Mouse (Mus musculus) myocyte (in vitro differentiated cells): ENCODE data around the gene Hhipl1. TPM values are rescaled to one million over a fixed set of nuclear protein-coding genes. Genes with fewer than 3 reads are reported as not detected.
A peak's percentile ranks its signal among the peaks of the same experiment; 100 is the strongest.

Source experiments
- H3K27me3 ChIP-seq: one replicate; pipeline ENCODE4 v1.6.1; 2011; ENCODE audit not compliant: control insufficient read depth, insufficient read depth, insufficient read length
- H3K36me3 ChIP-seq: one replicate; pipeline ENCODE4 v1.6.1; 2011; ENCODE audit not compliant: control insufficient read depth, insufficient read depth
- H3K4me2 ChIP-seq: one replicate; pipeline ENCODE4 v1.6.1; 2011; ENCODE audit warnings: low read depth, control low read depth
- H3K4me3 ChIP-seq: one replicate; pipeline ENCODE4 v1.5.1; 2011; ENCODE audit warnings: mild to moderate bottlenecking, control low read depth, moderate library complexity
- H3K79me2 ChIP-seq: one replicate; pipeline ENCODE4 v1.6.1; 2011; ENCODE audit not compliant: control insufficient read depth, insufficient read depth
- H3ac ChIP-seq: one replicate; pipeline ENCODE4 v1.6.1; 2011; ENCODE audit not compliant: control insufficient read depth, insufficient read length
- CEBPB ChIP-seq: IDR thresholded peaks from 2 replicates; pipeline ENCODE4 v1.6.1; 2011; ENCODE audit warnings: mild to moderate bottlenecking, moderate library complexity; ENCODE audit not compliant: poor library complexity, insufficient read depth, severe bottlenecking
- E2F4 ChIP-seq: IDR thresholded peaks from one replicate; pipeline ENCODE4 v1.6.1; 2011; ENCODE audit warnings: mild to moderate bottlenecking, control low read depth, moderate library complexity; ENCODE audit not compliant: insufficient read depth
- MAX ChIP-seq: IDR thresholded peaks from one replicate; pipeline ENCODE4 v1.6.1; 2011; ENCODE audit warnings: low read depth, mild to moderate bottlenecking, control low read depth
- MYOD1 ChIP-seq, 3 experiments: IDR thresholded peaks; one replicate each; pipeline ENCODE4 v1.6.1; 2011; ENCODE audit warnings: control low read depth in 2 of 3, low read depth in 2 of 3, mild to moderate bottlenecking in 2 of 3, moderate library complexity in 1 of 3; ENCODE audit not compliant: insufficient read length in 2 of 3, control insufficient read depth in 1 of 3
- MYOG ChIP-seq, 3 experiments: IDR thresholded peaks; one replicate each; pipeline ENCODE4 v1.6.1; 2011; ENCODE audit warnings: control low read depth in 2 of 3, low read depth in 2 of 3, mild to moderate bottlenecking in 2 of 3; ENCODE audit not compliant: insufficient read length in 2 of 3, control insufficient read depth in 1 of 3, insufficient read depth in 1 of 3
- POLR2A ChIP-seq: IDR thresholded peaks from one replicate; pipeline ENCODE4 v1.6.1; 2011; ENCODE audit warnings: low read depth, mild to moderate bottlenecking, control low read depth, moderate library complexity; ENCODE audit not compliant: insufficient read length
- POLR2AphosphoS2 ChIP-seq: IDR thresholded peaks from one replicate; pipeline ENCODE4 v1.6.1; 2011; ENCODE audit warnings: low read depth, control low read depth; ENCODE audit not compliant: insufficient read length
- REST ChIP-seq: IDR thresholded peaks from one replicate; pipeline ENCODE4 v1.6.1; 2011; ENCODE audit warnings: mild to moderate bottlenecking, control low read depth, moderate library complexity; ENCODE audit not compliant: insufficient read depth, insufficient read length
- SRF ChIP-seq: IDR thresholded peaks from one replicate; pipeline ENCODE4 v1.6.1; 2011; ENCODE audit warnings: low read depth; ENCODE audit not compliant: control insufficient read depth, insufficient read length
- TCF12 ChIP-seq: IDR thresholded peaks from one replicate; pipeline ENCODE4 v1.6.1; 2011; ENCODE audit warnings: mild to moderate bottlenecking, control low read depth; ENCODE audit not compliant: poor library complexity, insufficient read depth, severe bottlenecking
- TCF3 ChIP-seq: IDR thresholded peaks from one replicate; pipeline ENCODE4 v1.6.1; 2011; ENCODE audit warnings: low read depth, control low read depth; ENCODE audit not compliant: insufficient read length
- USF1 ChIP-seq: IDR thresholded peaks from one replicate; pipeline ENCODE4 v1.6.1; 2011; ENCODE audit warnings: low read depth, mild to moderate bottlenecking, control low read depth, moderate library complexity
- polyA plus RNA-seq: library from polyadenylated mRNA; unstranded; fragments of >200 nt; fragmentation: generic; extraction: Trizol; gene quantifications from one replicate; pipeline ENCODE4 v1.2.1, GENCODE M21; 2012; ENCODE audit warnings: missing spikeins

The Hhipl1 gene
- polyA plus RNA-seq, 1 experiment, result 13.5 TPM

DNA sequence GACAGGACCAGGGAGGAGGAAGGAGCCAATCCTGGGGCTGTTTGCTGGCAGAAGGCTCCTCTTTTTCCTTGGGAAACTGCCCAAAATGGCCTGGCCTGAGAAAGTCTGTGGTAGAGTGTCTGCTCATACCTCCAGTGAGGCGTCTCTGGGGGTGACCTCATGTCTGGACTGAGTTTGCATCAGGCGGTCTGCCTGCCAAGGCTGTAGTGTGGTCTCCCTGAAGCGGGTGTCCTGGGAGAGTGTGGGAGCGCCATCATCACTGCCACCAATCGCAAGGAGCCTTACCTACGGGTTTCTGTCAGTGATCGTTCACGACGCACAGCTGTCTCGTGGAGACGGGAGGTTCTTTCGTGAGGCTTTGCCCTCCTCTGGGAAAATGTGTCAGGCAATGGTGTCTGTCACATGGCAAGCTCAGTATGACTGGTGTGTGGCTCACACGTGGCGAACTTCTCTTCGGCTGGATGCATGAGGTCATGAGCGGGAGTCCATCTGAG lies 2.3 kb downstream of the Hhipl1 start:
- H3K27me3 ChIP-seq, result no peaks in the 10 kb centered on the region

DNA sequence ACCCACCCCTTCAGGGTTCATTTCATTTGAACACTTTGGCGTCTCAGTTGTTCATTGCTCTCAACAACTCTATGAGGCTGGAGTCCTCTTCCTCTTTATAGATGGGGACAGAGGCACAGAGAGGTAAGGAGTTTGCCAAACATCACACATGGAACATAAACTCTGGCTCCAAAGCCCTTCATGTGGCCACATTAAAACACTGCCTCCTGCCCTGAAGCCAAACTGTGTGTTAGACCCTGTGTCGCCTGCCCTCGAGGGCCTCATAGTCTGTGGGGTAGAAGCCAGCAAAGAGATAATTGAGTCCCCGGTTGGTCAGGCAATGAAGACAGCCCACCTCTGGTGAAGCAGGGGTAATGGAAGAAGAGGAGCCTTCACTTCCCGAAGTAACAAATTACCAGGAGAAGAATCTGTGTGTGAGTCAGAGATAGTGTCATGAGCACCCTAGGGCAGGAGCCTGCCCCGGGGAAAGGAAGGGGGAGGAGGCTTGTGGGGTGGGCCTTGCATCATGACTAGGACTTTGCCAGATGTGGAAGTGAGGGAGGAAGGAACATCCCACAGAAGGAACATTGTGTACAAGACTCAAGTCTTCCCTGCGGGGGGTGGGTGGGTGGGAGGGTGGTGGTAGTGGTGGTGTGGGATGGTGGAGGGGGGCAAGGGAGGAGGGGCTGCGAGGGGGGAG lies 3.2 kb downstream of the Hhipl1 start:
- TF ChIP-seq TCF3, result no peak
- TF ChIP-seq CEBPB, result peak; percentile 59
- H3K36me3 ChIP-seq, result peaks cover 8% of the 10 kb centered on the region
- H3ac ChIP-seq, result no peak overlapping the region
- no peak overlapping the region for H3K4me3 ChIP-seq
- H3K4me2 ChIP-seq, result peak overlapping the region; percentile 77
- no peaks in the 10 kb centered on the region for H3K27me3 ChIP-seq
- H3K79me2 ChIP-seq, result no peaks in the 10 kb centered on the region

More for the DNA sequence above, 2.3 kb downstream of the Hhipl1 start:
- TF ChIP-seq SRF (no peak), POLR2AphosphoS2 (peak; percentile 34), CEBPB (peak; percentile 76), USF1 (peak; percentile 41), MYOG (IDR thresholded peaks at IDR 0.05; ENCODE audit: control insufficient read depth in 1 of 3, insufficient read depth in 1 of 3, insufficient read length in 2 of 3, low read depth in 2 of 3) (no peak), REST (no peak), TCF3 (no peak), TCF12 (no peak), POLR2A (peak; percentile 44), E2F4 (no peak)
- peak overlapping the region; percentile 39 for H3K4me3 ChIP-seq
- peak overlapping the region; percentile 77 for H3K4me2 ChIP-seq
- H3ac ChIP-seq, result no peak overlapping the region
- H3K36me3 ChIP-seq, result peaks cover 6% of the 10 kb centered on the region
- no peaks in the 10 kb centered on the region for H3K79me2 ChIP-seq

DNA sequence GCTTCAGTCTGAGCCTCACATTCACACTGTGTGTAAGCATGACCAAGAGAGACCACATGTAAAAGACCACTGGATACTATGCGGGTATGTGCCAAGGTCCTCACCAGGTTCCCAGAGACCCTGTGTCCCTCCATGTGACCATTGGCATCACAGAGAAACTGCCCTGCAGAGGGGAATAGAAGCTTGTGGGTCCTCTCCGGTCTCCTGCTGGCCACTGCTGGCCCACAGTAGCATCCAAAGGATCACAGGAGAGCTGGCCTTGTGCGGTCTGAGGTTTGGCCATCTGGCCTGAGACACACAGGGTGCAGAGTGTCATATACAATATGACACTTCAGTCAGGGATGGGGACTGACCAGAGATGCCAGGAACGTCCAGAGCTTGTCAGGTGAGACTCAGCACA lies 4.0 kb downstream of the Hhipl1 start:
- TF ChIP-seq USF1 (no peak), TCF12 (no peak), MAX (no peak), TCF3 (no peak), CEBPB (no peak), POLR2A (no peak), MYOG (IDR thresholded peaks at IDR 0.05; ENCODE audit: control insufficient read depth in 1 of 3, insufficient read depth in 1 of 3, insufficient read length in 2 of 3, low read depth in 2 of 3) (no peak), POLR2AphosphoS2 (no peak), E2F4 (no peak), SRF (no peak), REST (no peak), MYOD1 (IDR thresholded peaks at IDR 0.05; ENCODE audit: control insufficient read depth in 1 of 3, insufficient read length in 2 of 3, low read depth in 2 of 3) (no peak)
- H3K27me3 ChIP-seq, result no peaks in the 10 kb centered on the region
- no peaks in the 10 kb centered on the region for H3K79me2 ChIP-seq
- H3ac ChIP-seq, result no peak overlapping the region
- peaks cover 8% of the 10 kb centered on the region for H3K36me3 ChIP-seq
- H3K4me2 ChIP-seq, result peak overlapping the region; percentile 67
- H3K4me3 ChIP-seq, result no peak overlapping the region

GRCm38 (mm10) chr12:108310456-108311027 lies 4.5 kb downstream of the Hhipl1 start:
- H3K4me3 ChIP-seq, result no peak overlapping the region
- peak overlapping the region; percentile 67 for H3K4me2 ChIP-seq
- TF ChIP-seq TCF3 (no peak), USF1 (peak; percentile 63), POLR2AphosphoS2 (peak; percentile 25), MAX (no peak), SRF (no peak), REST (no peak), E2F4 (no peak), MYOG (IDR thresholded peaks at IDR 0.05; ENCODE audit: control insufficient read depth in 1 of 3, insufficient read depth in 1 of 3, insufficient read length in 2 of 3, low read depth in 2 of 3) (no peak), CEBPB (0 out of 2 replicates have a peak, but pooled peaks have one; percentile 30), TCF12 (no peak), POLR2A (no peak), MYOD1 (IDR thresholded peaks at IDR 0.05; ENCODE audit: control insufficient read depth in 1 of 3, insufficient read length in 2 of 3, low read depth in 2 of 3) (no peak)
- H3K36me3 ChIP-seq, result peaks cover 8% of the 10 kb centered on the region
- no peak overlapping the region for H3ac ChIP-seq
- no peaks in the 10 kb centered on the region for H3K79me2 ChIP-seq
- H3K27me3 ChIP-seq, result no peaks in the 10 kb centered on the region
